Mouse (Mus musculus) pancreas, adult 10 weeks (tissue): ENCODE measurements around the gene Myd88. TPM values are rescaled to one million over a fixed set of nuclear protein-coding genes. Genes with fewer than 3 reads are reported as not detected.

Source experiments
- polyA plus RNA-seq: library from polyadenylated mRNA; stranded (reverse); fragments of 350-450 nt; fragmentation: Illumina TruSeq; extraction: RNeasy Lipid Tissue Mini Kit (QIAGEN cat#74804); gene quantifications from one replicate; pipeline ENCODE4 v1.2.3, GENCODE M21; 2015; ENCODE audit warnings: low read depth, low replicate concordance; ENCODE audit not compliant: insufficient read depth

Myd88 gene
- 9.2 TPM for polyA plus RNA-seq

GRCm38 (mm10) chr9:119340909-119341816, at the start of gene Myd88:
TSS of gene Myd88 (minus strand) at chr9:119341411.

GRCm38 (mm10) chr9:119365284-119365683, 24.1 kb upstream of the Myd88 start, which contains the start of gene Slc22a14:
TSS of gene Slc22a14 (minus strand) at chr9:119365553.

GRCm38 (mm10) chr9:119357331-119358057, 16.3 kb upstream of the Myd88 start, which contains the start of gene Xylb:
TSS of gene Xylb (plus strand) at chr9:119357381.

GRCm38 (mm10) chr9:119339558-119340211, 1.5 kb downstream of the Myd88 start, which contains the start of gene Acaa1a:
TSS of gene Acaa1a (plus strand) at chr9:119339676.

GRCm38 (mm10) chr9:119322289-119323259, 18.6 kb downstream of the Myd88 start, which contains the start of gene Oxsr1:
TSS of gene Oxsr1 (minus strand) at chr9:119322427.

Other genes with a start within 250 kb of the Myd88 start
- gene Plcd1, start 247.9 kb downstream of the Myd88 start, polyA plus RNA-seq, result 7.4 TPM
- 0.66 TPM for gene Dlec1, start 238.9 kb downstream of the Myd88 start, polyA plus RNA-seq
- gene Acaa1b, start 184.3 kb downstream of the Myd88 start, polyA plus RNA-seq, result 0.63 TPM
- gene Gm47289, start 182.2 kb downstream of the Myd88 start, polyA plus RNA-seq, result not detected
- gene Slc22a13, start 132.3 kb downstream of the Myd88 start, polyA plus RNA-seq, result not detected
- 7.8 TPM for gene Oxsr1, start 19.0 kb downstream of the Myd88 start, polyA plus RNA-seq
- gene Acaa1a, start 1.7 kb downstream of the Myd88 start, polyA plus RNA-seq, result 37.1 TPM
- gene Xylb, start 16.0 kb upstream of the Myd88 start, polyA plus RNA-seq, result 2.5 TPM
- gene Slc22a14, start 24.1 kb upstream of the Myd88 start, polyA plus RNA-seq, result not detected
- gene Acvr2b, start 60.7 kb upstream of the Myd88 start, polyA plus RNA-seq, result 1.1 TPM
- 2.2 TPM for gene Exog, start 103.5 kb upstream of the Myd88 start, polyA plus RNA-seq
- gene Scn5a, start 237.6 kb upstream of the Myd88 start, polyA plus RNA-seq, result not detected